Mouse (Mus musculus): ENCODE results near the gene Gm20458. TPM values are rescaled to one million over a fixed set of nuclear protein-coding genes. Genes with fewer than 3 reads are reported as not detected.

Gene Gm20458
- total RNA-seq, 2 experiments from 2014 or later = 2.5 to 5.3 TPM

DNA sequence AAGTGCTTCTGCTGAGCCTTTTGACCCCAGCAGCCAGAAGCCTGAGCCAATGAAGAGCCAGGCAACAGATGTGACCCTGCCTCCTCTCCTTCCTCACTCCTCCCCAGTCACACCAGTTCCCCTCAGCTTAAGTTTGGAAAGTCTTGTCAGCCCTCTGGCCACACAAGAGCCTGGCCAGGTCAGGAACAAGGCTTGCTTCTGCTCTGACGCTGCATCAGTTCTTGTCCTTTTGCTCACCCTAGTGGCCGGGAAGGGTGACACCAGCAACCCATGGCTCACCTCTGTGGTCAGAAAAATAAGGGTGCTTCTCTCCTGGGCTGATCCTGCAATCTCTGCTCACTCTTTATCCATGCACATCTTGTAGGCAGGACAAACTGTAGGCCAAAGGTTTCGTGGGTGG, 60.0 kb downstream of the Gm20458 start:
- intact Hi-C loops (cut with DNase I) = loop anchor here (1.0 to 5.0 kb wide), 2 partner anchors 103 to 118 kb away; partner anchors contain the start of gene Rbpjl
- peak in 1 of 2 experiments; percentile 27 for DNase-seq

DNA sequence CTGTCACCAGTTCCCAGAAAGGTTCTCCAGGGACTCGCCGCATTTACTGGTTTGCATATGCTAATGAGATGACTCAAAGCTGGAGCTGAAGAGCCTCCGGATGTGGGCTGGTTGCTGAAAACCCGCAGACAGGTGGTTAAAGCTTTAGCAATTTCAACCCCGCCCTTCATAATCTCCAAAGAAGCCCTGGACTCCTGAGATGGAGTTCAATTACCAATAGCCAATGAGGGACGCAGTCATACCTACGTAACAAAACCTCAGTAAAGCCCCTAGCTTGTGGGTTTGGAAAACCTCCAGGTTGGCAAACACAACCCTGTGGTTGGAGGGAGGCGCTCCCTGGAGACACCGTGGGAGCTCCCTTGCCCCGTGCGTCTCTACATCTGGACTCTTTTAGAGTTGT, 61.1 kb downstream of the Gm20458 start:
- DNase-seq = no peak
- intact Hi-C loops (cut with DNase I) = loop anchor here (1.0 to 5.0 kb wide), 2 partner anchors 105 to 120 kb away; partner anchors contain the start of gene Rbpjl

DNA sequence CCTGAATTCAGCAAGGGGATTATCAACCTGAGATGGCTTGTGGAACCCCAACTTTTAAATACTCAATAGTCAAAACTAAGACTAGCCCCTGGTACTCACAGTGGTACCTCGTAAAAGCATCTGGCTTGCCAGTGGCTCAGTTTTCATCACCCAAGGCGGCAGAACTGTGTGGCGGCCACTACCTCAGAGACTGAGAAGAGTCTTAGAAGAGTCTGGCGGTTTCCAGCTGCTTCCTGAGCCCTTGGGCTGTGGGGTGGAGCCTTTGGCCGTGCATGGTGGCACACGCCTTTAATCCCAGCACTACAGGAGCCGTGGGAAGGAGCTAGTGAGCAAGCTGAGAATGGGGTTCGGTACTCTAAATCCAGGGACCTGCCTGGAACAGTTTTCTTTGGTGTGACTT, 61.5 kb downstream of the Gm20458 start:
- intact Hi-C loops (cut with DNase I) = loop anchor here (5.0 kb wide), 1 partner anchor 120 kb away; the partner anchor contains the start of gene Rbpjl
- DNase-seq = no peak

DNA sequence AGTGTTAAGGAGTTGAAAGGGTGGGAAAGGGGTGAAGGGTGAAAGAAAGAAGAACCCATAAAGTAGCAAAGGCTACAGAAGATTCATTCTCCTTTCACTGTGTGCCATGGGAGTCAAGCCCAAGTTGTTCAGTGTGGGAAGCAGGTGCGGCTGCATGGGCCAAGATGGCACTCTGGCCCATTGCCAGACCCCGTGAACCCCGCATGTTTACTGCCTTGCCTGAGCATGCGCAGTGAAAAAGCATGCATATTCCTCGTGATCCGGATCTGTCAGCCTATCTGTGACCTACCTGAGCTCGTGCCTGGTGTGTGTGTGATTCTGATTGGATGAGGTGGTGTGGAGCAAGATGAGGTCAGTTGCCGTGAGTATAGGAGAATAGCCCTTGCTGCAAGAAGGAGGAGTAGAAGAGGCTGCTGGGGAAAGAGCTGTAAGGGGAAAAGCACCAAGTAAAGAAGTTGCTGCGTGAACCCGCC, 62.6 kb downstream of the Gm20458 start:
- no peak for DNase-seq
- intact Hi-C loops (cut with DNase I) = loop anchor here (5.0 kb wide), 1 partner anchor 121 kb away; the partner anchor contains the start of gene Rbpjl

DNA sequence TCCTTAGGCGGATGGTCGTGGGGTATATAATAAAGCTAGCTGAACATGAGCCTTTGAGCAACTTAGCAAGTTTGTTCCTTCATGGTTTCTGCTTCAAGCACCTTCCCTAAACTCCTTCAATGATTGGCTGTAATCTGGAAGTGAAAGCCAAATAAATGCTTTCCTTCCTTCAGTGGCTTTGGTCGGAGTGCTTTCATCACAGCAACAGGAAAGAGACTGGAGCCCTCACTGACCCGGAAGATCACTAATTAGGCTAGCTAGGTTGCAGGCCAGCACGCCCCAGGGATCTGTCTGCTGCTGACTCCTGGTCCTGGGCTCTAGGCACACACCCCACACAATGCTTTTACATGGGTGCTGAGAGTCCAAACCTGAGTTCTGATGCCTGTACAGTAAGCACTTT, 67.8 kb downstream of the Gm20458 start:
- intact Hi-C loops (cut with DNase I) = loop anchor here (5.0 kb wide), 1 partner anchor 431 kb away; no protein-coding TSS in a partner anchor

DNA sequence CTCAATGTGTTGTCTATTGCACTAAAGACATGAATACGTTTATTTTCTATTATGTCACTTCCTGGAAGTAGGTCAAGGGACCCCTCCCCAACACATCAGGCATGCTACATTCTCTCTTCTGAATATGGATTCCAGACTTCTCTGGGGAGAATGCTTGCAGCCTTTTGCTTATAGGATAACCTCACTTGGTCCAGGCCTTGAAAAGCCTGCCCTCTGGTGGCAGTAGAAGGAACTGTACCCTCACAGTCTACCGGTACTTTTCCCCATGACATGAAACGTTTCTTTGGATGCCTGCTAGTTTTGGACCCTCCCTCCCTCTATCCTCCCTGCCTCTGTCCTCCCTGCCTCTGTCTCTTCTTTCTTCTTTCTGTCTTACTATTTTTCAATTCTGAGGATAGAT, 70.4 kb downstream of the Gm20458 start:
- intact Hi-C loops (cut with DNase I) = no loop called here
- DNase-seq = peak; percentile 41 to 48

More for the DNA sequence above, 67.8 kb downstream of the Gm20458 start:
- no peak for DNase-seq

DNA sequence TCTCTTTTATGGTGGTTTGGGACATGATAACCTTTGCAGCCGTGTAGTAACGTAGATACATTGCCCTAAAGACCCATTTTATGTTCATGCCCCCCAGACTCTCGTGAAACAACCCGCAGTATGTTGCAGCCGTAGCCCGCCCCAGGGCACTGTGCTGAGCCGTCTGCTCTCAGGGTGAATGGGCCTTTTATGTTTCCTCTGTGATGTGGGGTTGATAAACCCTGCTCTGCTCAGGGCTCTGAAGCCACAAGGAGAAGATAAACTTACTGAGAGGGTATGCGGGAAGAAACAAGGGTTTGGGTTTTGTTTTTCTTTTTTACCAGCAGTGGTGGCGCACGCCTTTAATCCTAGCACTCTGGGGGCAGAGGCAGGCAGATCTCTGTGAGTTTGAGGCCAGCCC, 73.5 kb downstream of the Gm20458 start:
- DNase-seq = no peak
- intact Hi-C loops (cut with DNase I) = no loop called here

DNA sequence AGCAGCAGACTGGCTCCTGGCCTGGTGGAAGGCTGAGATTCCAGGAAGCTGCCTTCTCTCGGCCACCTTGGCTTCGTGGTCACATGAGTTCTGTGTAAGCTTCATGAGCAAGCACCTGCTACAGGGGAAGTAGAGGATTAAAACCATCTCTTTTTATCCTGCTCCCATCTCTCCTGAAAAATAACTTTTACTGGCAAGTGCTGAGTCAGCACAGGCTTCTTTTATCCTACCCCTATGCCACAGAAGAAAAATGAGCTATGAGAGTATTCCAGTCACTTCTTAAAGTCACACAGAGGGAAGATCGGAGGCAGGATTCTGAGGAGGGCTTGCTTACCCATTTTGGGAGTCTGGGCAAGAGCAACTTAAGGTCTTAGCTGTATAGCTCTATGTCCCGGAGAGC, 76.2 kb downstream of the Gm20458 start:
- intact Hi-C loops (cut with DNase I) = no loop called here
- no peak for DNase-seq

Other genes starting within 250 kb of the Gm20458 start
- gene Wfdc15b, start 239.3 kb upstream of the Gm20458 start, total RNA-seq (2021) = not detected
- not detected for gene Svs2, start 222.5 kb upstream of the Gm20458 start, total RNA-seq (2021)
- gene Svs3b, start 204.3 kb upstream of the Gm20458 start, total RNA-seq (2021) = not detected
- not detected for gene Svs4, start 182.5 kb upstream of the Gm20458 start, total RNA-seq (2021)
- gene Svs3a, start 171.7 kb upstream of the Gm20458 start, total RNA-seq (2021) = not detected
- not detected for gene Svs6, start 144.2 kb upstream of the Gm20458 start, total RNA-seq (2021)
- gene Svs5, start 128.2 kb upstream of the Gm20458 start, total RNA-seq (2021) = not detected
- 1 to 10 TPM in 1 of 2 experiments, not detected in 1; 1.1 TPM for gene Slpi, start 71.9 kb upstream of the Gm20458 start, total RNA-seq (2021)
- not detected for gene Rbpjl, start 57.8 kb upstream of the Gm20458 start, total RNA-seq (2021)
- 1 to 10 TPM; 1.5 to 1.7 TPM for gene Matn4, start 55.8 kb upstream of the Gm20458 start, total RNA-seq (2021)
- 10 to 100 TPM; 36.5 to 50.3 TPM for gene Sdc4, start 17.1 kb upstream of the Gm20458 start, total RNA-seq (2021)
- 10 to 100 TPM; 17.2 to 20.3 TPM for gene Sys1, start 4.0 kb upstream of the Gm20458 start, total RNA-seq (2021)
- not detected for gene Trp53tg5, start 12.8 kb downstream of the Gm20458 start, total RNA-seq (2021)
- 10 to 100 TPM; 24.6 to 25.8 TPM for gene Dbndd2, start 25.1 kb downstream of the Gm20458 start, total RNA-seq (2021)
- 10 to 100 TPM; 31.8 to 32.5 TPM for gene Pigt, start 36.6 kb downstream of the Gm20458 start, total RNA-seq (2021)
- under 1 TPM in 1 of 2 experiments, not detected in 1; 0.71 TPM for gene Wfdc2, start 101.4 kb downstream of the Gm20458 start, total RNA-seq (2021)
- not detected for gene Spint3, start 112.5 kb downstream of the Gm20458 start, total RNA-seq (2021)
- gene Wfdc6a, start 124.5 kb downstream of the Gm20458 start, total RNA-seq (2021) = not detected
- not detected for gene Eppin, start 132.6 kb downstream of the Gm20458 start, total RNA-seq (2021)
- not detected for gene Wfdc6b, start 152.6 kb downstream of the Gm20458 start, total RNA-seq (2021)
- not detected for gene Wfdc8, start 152.7 kb downstream of the Gm20458 start, total RNA-seq (2021)
- not detected for gene Wfdc16, start 177.8 kb downstream of the Gm20458 start, total RNA-seq (2021)
- gene Wfdc10, start 195.1 kb downstream of the Gm20458 start, total RNA-seq (2021) = not detected
- gene Wfdc9, start 195.6 kb downstream of the Gm20458 start, total RNA-seq (2021) = not detected
- gene Wfdc11, start 213.1 kb downstream of the Gm20458 start, total RNA-seq (2021) = not detected
- not detected for gene Wfdc13, start 224.1 kb downstream of the Gm20458 start, total RNA-seq (2021)
- gene Spint4, start 237.5 kb downstream of the Gm20458 start, total RNA-seq (2021) = not detected

Data from gastrocnemius, postnatal 36 days (tissue).